Mouse (Mus musculus) lung, adult 2 months (tissue): ENCODE measurements around the gene Gm26602. TPM values are rescaled to one million over a fixed set of nuclear protein-coding genes. Genes with fewer than 3 reads are reported as not detected.

Experiments used
- DNase-seq: peaks from one replicate; pipeline ENCODE4 v3.0.0; 2022
- H3K4me1 ChIP-seq: fragments of 200-500 bp; 2 replicates; pipeline ENCODE4 v1.6.1; 2011; ENCODE audit warnings: low read length; ENCODE audit not compliant: control insufficient read depth, insufficient read depth
- H3K4me3 ChIP-seq: fragments of 200-500 bp; replicated peaks from 2 replicates; pipeline ENCODE3; 2011; ENCODE audit warnings: low read depth, mild to moderate bottlenecking, control low read depth, low read length; ENCODE audit errors: extremely low read depth
- CTCF ChIP-seq: fragments of 200-500 bp; IDR thresholded peaks from 2 replicates; pipeline ENCODE4 v1.5.1; 2011; ENCODE audit warnings: mild to moderate bottlenecking, low read length, control low read depth; ENCODE audit not compliant: insufficient read depth
- POLR2A ChIP-seq: fragments of 200-500 bp; IDR thresholded peaks from 2 replicates; pipeline ENCODE4 v1.6.1; 2011; ENCODE audit warnings: low read depth, mild to moderate bottlenecking, control low read depth, low read length, borderline replicate concordance; ENCODE audit errors: extremely low read depth
- WGBS: fragments of 180-500 bp; shearing (Covaris S2); methylation state at CpG from one replicate; pipeline ENCODE4 v1.1.7; 2018; 5-methylcytosine and 5-hydroxymethylcytosine counted together
- polyA plus RNA-seq: library from polyadenylated mRNA; depleted of rRNA; stranded (reverse); fragments of >200 nt; gene quantifications from 2 replicates; pipeline ENCODE4 v1.2.3, GENCODE M21; 2012

Gene Gm26602
- polyA plus RNA-seq, 1 experiment: not detected

GRCm38 (mm10) chr10:79897316-79898245 is 13.1 kb upstream of the Gm26602 start:
- 65% methylated on average over 20 of the region's 20 CpGs for WGBS
- no peak for TF ChIP-seq POLR2A
- TF ChIP-seq CTCF: no peak
- Histone ChIP-seq H3K4me1 (no peaks in the 10 kb centered on the region), H3K4me3 (no peak overlapping the region)
- DNase-seq: no peak

GRCm38 (mm10) chr10:79900951-79901410 is 9.7 kb upstream of the Gm26602 start:
- 69% methylated on average over 2 of the region's 2 CpGs for WGBS
- TF ChIP-seq POLR2A (no peak), CTCF (no peak)
- DNase-seq: no peak
- Histone ChIP-seq H3K4me1 (no peaks in the 10 kb centered on the region), H3K4me3 (no peak overlapping the region)

GRCm38 (mm10) chr10:79906712-79907111 is 3.9 kb upstream of the Gm26602 start:
- 89% methylated on average over 9 of the region's 9 CpGs for WGBS
- peaks cover 3% of the 10 kb centered on the region for H3K4me1 ChIP-seq
- no peak overlapping the region for H3K4me3 ChIP-seq
- no peak for TF ChIP-seq POLR2A
- TF ChIP-seq CTCF: no peak
- no peak for DNase-seq

GRCm38 (mm10) chr10:79907415-79907814 is 3.2 kb upstream of the Gm26602 start:
- peaks cover 3% of the 10 kb centered on the region for H3K4me1 ChIP-seq
- no peak for DNase-seq
- no peak overlapping the region for H3K4me3 ChIP-seq
- no peak for TF ChIP-seq CTCF
- WGBS: 93% methylated on average over 10 of the region's 10 CpGs

- TF ChIP-seq POLR2A (peak; percentile 38; the same call in 1 of the 2 replicates), CTCF (no peak)
- H3K4me1 ChIP-seq: peaks cover 3% of the 10 kb centered on the region
- H3K4me3 ChIP-seq: peak within 1 kb of the TSS; percentile 91
- DNase-seq: peak; percentile 99
- 1% methylated on average over 52 of the region's 52 CpGs for WGBS
Measured at GRCm38 (mm10) chr10:79908167-79909091, 2.2 kb upstream of the Gm26602 start, which contains the start of gene Med16. Gene Med16, minus strand, starts transcription at chr10:79908923.

- TF ChIP-seq CTCF (no peak), POLR2A (no peak)
- WGBS: 22% methylated on average over 14 of the region's 14 CpGs
- H3K4me1 ChIP-seq: peaks cover 3% of the 10 kb centered on the region
- no peak overlapping the region for H3K4me3 ChIP-seq
- peak; percentile 46 for DNase-seq
Measured at GRCm38 (mm10) chr10:79909092-79909922, 1.3 kb upstream of the Gm26602 start.

GRCm38 (mm10) chr10:79912412-79912811 is 1.8 kb downstream of the Gm26602 start:
- Histone ChIP-seq H3K4me3 (no peak overlapping the region), H3K4me1 (peaks cover 14% of the 10 kb centered on the region)
- DNase-seq: no peak
- WGBS: 77% methylated on average over 20 of the region's 20 CpGs
- no peak for TF ChIP-seq POLR2A
- TF ChIP-seq CTCF: no peak

- 64% methylated on average over 11 of the region's 11 CpGs for WGBS
- Histone ChIP-seq H3K4me1 (peaks cover 14% of the 10 kb centered on the region), H3K4me3 (no peak overlapping the region)
- no peak for TF ChIP-seq POLR2A
- no peak for TF ChIP-seq CTCF
- no peak for DNase-seq
Measured at GRCm38 (mm10) chr10:79914131-79914947, 3.7 kb downstream of the Gm26602 start.
